Mouse (Mus musculus): ENCODE measurements around the gene Nrbp1. TPM values are rescaled to one million over a fixed set of nuclear protein-coding genes. Genes with fewer than 3 reads are reported as not detected.

Gene Nrbp1
- polyA plus RNA-seq, 1 experiment from 2014 or later: 171 TPM

- peak overlapping the region; percentile 66 for H3K4me2 ChIP-seq
- no peaks in the 10 kb centered on the region for H3K27me3 ChIP-seq
- H3K27ac ChIP-seq (replicated peaks): no peak overlapping the region
- H3K9ac ChIP-seq: peak overlapping the region; percentile 27; the same call in 1 of the 2 replicates
- 1% methylated on average over 2 of the region's 2 CpGs for WGBS
- H3K36me3 ChIP-seq: no peaks in the 10 kb centered on the region
- H3K9me3 ChIP-seq: no peaks in the 10 kb centered on the region
- peaks cover 26% of the 10 kb centered on the region for H3K4me1 ChIP-seq (replicated peaks)
- peak overlapping the region; percentile 85 for H3K4me3 ChIP-seq
- no peak for ATAC-seq (ENCODE audit: low FRiP score, low read depth)
Observed at GRCm38 (mm10) chr5:31219070-31219469, 21.6 kb upstream of the Nrbp1 start.

GRCm38 (mm10) chr5:31219474-31219873 lies 21.2 kb upstream of the Nrbp1 start:
- 1% methylated on average over 11 of the region's 11 CpGs for WGBS
- Histone ChIP-seq H3K27me3 (no peaks in the 10 kb centered on the region), H3K9ac (peak overlapping the region; percentile 80), H3K4me3 (peak overlapping the region; percentile 85), H3K36me3 (no peaks in the 10 kb centered on the region), H3K9me3 (no peaks in the 10 kb centered on the region), H3K4me2 (peak overlapping the region; percentile 66), H3K27ac (replicated peaks) (peak overlapping the region; percentile 94), H3K4me1 (replicated peaks) (peaks cover 26% of the 10 kb centered on the region)
- ATAC-seq (ENCODE audit: low FRiP score, low read depth): no peak

- peaks cover 26% of the 10 kb centered on the region for H3K4me1 ChIP-seq (replicated peaks)
- peak overlapping the region; percentile 94 for H3K27ac ChIP-seq (replicated peaks)
- peak overlapping the region; percentile 80 for H3K9ac ChIP-seq
- WGBS: under 1% methylated on average over 38 of the region's 40 CpGs
- peak overlapping the region; percentile 85 for H3K4me3 ChIP-seq
- H3K9me3 ChIP-seq: no peaks in the 10 kb centered on the region
- H3K27me3 ChIP-seq: no peaks in the 10 kb centered on the region
- H3K4me2 ChIP-seq: peak overlapping the region; percentile 66
- no peaks in the 10 kb centered on the region for H3K36me3 ChIP-seq
- peak; percentile 67; the same call in 1 of the 2 replicates for ATAC-seq (ENCODE audit: low FRiP score, low read depth)
Observed at GRCm38 (mm10) chr5:31219911-31220447, 20.7 kb upstream of the Nrbp1 start.

- Histone ChIP-seq H3K36me3 (no peaks in the 10 kb centered on the region), H3K4me3 (peak within 1 kb of the TSS; percentile 85), H3K27ac (replicated peaks) (peak within 1 kb of the TSS; percentile 94), H3K4me2 (peak within 1 kb of the TSS; percentile 66), H3K9me3 (no peaks in the 10 kb centered on the region), H3K9ac (peak within 1 kb of the TSS; percentile 80), H3K4me1 (replicated peaks) (peaks cover 26% of the 10 kb centered on the region), H3K27me3 (no peaks in the 10 kb centered on the region)
- peak; percentile 96 for ATAC-seq (ENCODE audit: low FRiP score, low read depth)
- under 1% methylated on average over 69 of the region's 70 CpGs for WGBS
Observed at GRCm38 (mm10) chr5:31220448-31221303, 20.0 kb upstream of the Nrbp1 start, which contains the start of gene Ppm1g. Gene Ppm1g, minus strand, starts transcription at chr5:31220687.

GRCm38 (mm10) chr5:31221304-31221945 lies 19.2 kb upstream of the Nrbp1 start:
- ATAC-seq (ENCODE audit: low FRiP score, low read depth): no peak
- 13% methylated on average over 11 of the region's 11 CpGs for WGBS

GRCm38 (mm10) chr5:31222696-31223095 lies 18.0 kb upstream of the Nrbp1 start:
- Histone ChIP-seq H3K4me2 (no peak overlapping the region), H3K4me1 (replicated peaks) (peaks cover 24% of the 10 kb centered on the region), H3K27me3 (0 out of 2 replicates have a peak, but pooled peaks cover 2% of the 10 kb centered on the region), H3K9ac (no peak overlapping the region), H3K4me3 (no peak overlapping the region), H3K36me3 (no peaks in the 10 kb centered on the region), H3K27ac (replicated peaks) (no peak overlapping the region), H3K9me3 (no peaks in the 10 kb centered on the region)
- ATAC-seq (ENCODE audit: low FRiP score, low read depth): no peak
- WGBS: 97% methylated on average over 9 of the region's 9 CpGs

More at GRCm38 (mm10) chr5:31221304-31221945, 19.2 kb upstream of the Nrbp1 start:
- peak overlapping the region; percentile 80 for H3K9ac ChIP-seq
- no peaks in the 10 kb centered on the region for H3K9me3 ChIP-seq
- peak overlapping the region; percentile 85 for H3K4me3 ChIP-seq
- H3K36me3 ChIP-seq: no peaks in the 10 kb centered on the region
- peak overlapping the region; percentile 94 for H3K27ac ChIP-seq (replicated peaks)
- H3K4me2 ChIP-seq: peak overlapping the region; percentile 66
- peaks cover 26% of the 10 kb centered on the region for H3K4me1 ChIP-seq (replicated peaks)
- H3K27me3 ChIP-seq: 0 out of 2 replicates have a peak, but pooled peaks cover 2% of the 10 kb centered on the region

GRCm38 (mm10) chr5:31226641-31227040 lies 14.0 kb upstream of the Nrbp1 start:
- 92% methylated on average over 1 of the region's 1 CpGs for WGBS
- Histone ChIP-seq H3K27me3 (0 out of 2 replicates have a peak, but pooled peaks cover 2% of the 10 kb centered on the region), H3K36me3 (no peaks in the 10 kb centered on the region), H3K4me2 (no peak overlapping the region), H3K9me3 (no peaks in the 10 kb centered on the region), H3K4me1 (replicated peaks) (peaks cover 8% of the 10 kb centered on the region), H3K27ac (replicated peaks) (no peak overlapping the region), H3K4me3 (no peak overlapping the region), H3K9ac (no peak overlapping the region)
- ATAC-seq (ENCODE audit: low FRiP score, low read depth): no peak

GRCm38 (mm10) chr5:31241522-31242034 lies 914 bp downstream of the Nrbp1 start:
- Histone ChIP-seq H3K9me3 (no peaks in the 10 kb centered on the region), H3K4me1 (replicated peaks) (peaks cover 21% of the 10 kb centered on the region), H3K4me3 (peak overlapping the region; percentile 98), H3K27me3 (no peaks in the 10 kb centered on the region), H3K9ac (peak overlapping the region; percentile 99), H3K36me3 (peaks cover 30% of the 10 kb centered on the region), H3K4me2 (peak overlapping the region; percentile 81), H3K27ac (replicated peaks) (peak overlapping the region; percentile 98)
- WGBS: 0% methylated on average over 13 of the region's 13 CpGs
- ATAC-seq (ENCODE audit: low FRiP score, low read depth): no peak

- no peak overlapping the region for H3K27ac ChIP-seq (replicated peaks)
- no peak for ATAC-seq (ENCODE audit: low FRiP score, low read depth)
- H3K9ac ChIP-seq: peak overlapping the region; percentile 99
- no peaks in the 10 kb centered on the region for H3K9me3 ChIP-seq
- no peaks in the 10 kb centered on the region for H3K27me3 ChIP-seq
- 25% methylated on average over 10 of the region's 10 CpGs for WGBS
- peak overlapping the region; percentile 98 for H3K4me3 ChIP-seq
- H3K36me3 ChIP-seq: peaks cover 36% of the 10 kb centered on the region
- peak overlapping the region; percentile 81 for H3K4me2 ChIP-seq
- peaks cover 21% of the 10 kb centered on the region for H3K4me1 ChIP-seq (replicated peaks)
Observed at GRCm38 (mm10) chr5:31242191-31242590, 1.5 kb downstream of the Nrbp1 start.

GRCm38 (mm10) chr5:31250716-31251115 lies 10.1 kb downstream of the Nrbp1 start:
- Histone ChIP-seq H3K9me3 (no peaks in the 10 kb centered on the region), H3K4me3 (no peak overlapping the region), H3K27ac (replicated peaks) (no peak overlapping the region), H3K27me3 (no peaks in the 10 kb centered on the region), H3K36me3 (peaks cover 85% of the 10 kb centered on the region), H3K9ac (no peak overlapping the region), H3K4me2 (no peak overlapping the region), H3K4me1 (replicated peaks) (peaks cover 6% of the 10 kb centered on the region; the same call in 1 of the 2 replicates)
- WGBS: 56% methylated on average over 4 of the region's 4 CpGs
- ATAC-seq (ENCODE audit: low FRiP score, low read depth): peak; percentile 27; the same call in 1 of the 2 replicates

- H3K4me3 ChIP-seq: no peak within 1 kb of the TSS
- H3K9me3 ChIP-seq: no peaks in the 10 kb centered on the region
- H3K4me2 ChIP-seq: peak within 1 kb of the TSS; percentile 28; the same call in 1 of the 2 replicates
- no peak within 1 kb of the TSS for H3K9ac ChIP-seq
- peaks cover 6% of the 10 kb centered on the region; the same call in 1 of the 2 replicates for H3K4me1 ChIP-seq (replicated peaks)
- no peak within 1 kb of the TSS for H3K27ac ChIP-seq (replicated peaks)
- 14% methylated on average over 47 of the region's 47 CpGs for WGBS
- no peaks in the 10 kb centered on the region for H3K27me3 ChIP-seq
- H3K36me3 ChIP-seq: peaks cover 79% of the 10 kb centered on the region
- ATAC-seq (ENCODE audit: low FRiP score, low read depth): peak; percentile 64
Observed at GRCm38 (mm10) chr5:31251541-31252101, 11.0 kb downstream of the Nrbp1 start, which contains the start of gene Krtcap3. Gene Krtcap3, plus strand, starts transcription at chr5:31251691.
